Mouse (Mus musculus): ENCODE measurements at regions not wholly inside any gene's neighbourhood (a gene's known extent, or its start where the extent isn't known, plus 50 kb on each side); places are given as distances from the start of the nearest gene placed in this dataset.
"Not testable (repeated sequence)": the region's sequence is repeated elsewhere in the genome, so short reads cannot be mapped to it uniquely, and the experiment has no call there.

DNA sequence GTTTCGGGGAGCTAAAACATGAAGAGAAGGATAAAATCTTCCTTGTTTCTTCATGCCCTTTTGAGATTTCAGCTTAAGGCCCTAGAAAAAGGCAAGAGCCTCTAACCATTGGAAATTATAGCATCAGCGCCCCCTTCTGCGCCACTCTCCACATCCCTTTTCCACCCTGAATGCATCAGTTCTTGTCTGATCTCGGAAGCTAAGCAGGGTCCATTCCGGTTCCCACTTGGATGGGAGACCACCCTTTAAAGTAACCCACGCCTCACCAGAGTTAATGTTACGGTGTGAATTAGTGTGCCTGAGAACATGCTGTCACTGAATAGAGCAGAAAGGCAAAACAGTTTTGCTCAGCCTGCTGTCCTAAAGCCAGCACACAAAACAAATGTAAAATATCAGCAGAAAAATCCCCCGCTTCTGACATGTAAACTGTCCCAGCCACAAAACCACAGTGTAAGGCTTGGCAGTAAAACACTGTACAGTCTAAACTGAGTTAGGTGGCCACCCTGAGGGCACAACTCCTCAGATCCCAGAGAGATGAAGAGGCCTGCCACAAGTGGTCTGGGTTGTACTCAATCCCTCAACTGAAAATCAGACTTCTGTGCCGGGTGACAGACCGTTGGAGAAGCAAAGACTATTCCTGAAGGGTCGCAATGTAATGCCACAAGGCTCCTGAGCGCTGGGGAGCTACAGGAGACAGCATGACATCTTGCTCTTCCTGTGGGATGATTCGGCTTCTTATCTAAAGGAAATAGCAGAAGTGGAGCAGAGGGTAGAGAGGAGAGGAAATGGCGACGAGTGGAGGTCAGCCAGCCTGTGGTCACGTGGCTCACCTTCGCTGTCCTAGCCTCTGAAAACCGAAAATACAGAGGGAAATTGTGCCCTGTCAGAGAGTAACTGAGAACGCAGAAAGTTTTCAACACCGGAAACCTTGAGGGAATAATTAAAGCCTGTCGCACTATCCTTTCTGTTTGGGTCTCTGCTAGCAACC lies 176.2 kb downstream of the Kctd12 start:
- peak; percentile 18 for DNase-seq (ENCODE audit: low read depth, low spot score)

DNA sequence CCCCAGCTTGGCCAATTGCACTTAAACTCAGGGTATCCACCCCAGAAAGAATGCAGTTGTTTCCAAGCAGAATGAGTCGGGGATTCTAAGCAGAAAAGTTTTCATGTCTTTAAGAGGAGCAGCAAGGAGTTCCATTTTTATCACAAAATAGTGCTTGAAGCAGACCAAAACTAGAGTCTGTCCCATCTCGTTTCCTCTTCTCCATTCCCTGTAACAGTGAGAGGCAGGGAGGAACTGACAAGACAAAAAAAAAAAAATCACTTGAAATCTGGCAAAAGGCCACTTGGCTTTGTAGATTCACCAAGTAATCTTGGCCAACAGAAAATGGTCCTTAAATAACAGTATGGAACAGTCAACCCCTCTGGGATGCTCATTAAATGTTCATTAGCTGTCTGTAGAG lies 186.8 kb downstream of the Kctd12 start:
- no peak for DNase-seq (ENCODE audit: low read depth, low spot score)

DNA sequence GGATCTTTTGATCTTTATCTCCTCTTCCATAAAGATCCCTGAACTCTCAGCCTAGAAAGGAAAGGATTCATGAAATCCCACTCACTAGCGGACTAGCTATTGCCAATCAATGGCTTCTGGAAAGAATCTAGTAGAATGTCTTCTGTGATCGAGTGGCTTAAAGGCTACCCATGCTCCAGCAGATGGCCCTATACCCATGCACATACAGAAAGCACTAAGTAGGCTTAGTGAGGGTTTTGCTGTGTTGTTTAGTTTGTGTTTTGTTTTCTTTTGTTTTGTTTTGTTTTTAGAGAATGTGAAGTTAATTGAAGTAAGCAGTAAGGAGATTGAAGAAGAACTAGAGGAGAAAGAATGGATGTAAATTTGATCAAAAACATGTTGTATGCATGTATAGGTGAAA lies 187.5 kb downstream of the Kctd12 start:
- DNase-seq (ENCODE audit: low read depth, low spot score): no peak

DNA sequence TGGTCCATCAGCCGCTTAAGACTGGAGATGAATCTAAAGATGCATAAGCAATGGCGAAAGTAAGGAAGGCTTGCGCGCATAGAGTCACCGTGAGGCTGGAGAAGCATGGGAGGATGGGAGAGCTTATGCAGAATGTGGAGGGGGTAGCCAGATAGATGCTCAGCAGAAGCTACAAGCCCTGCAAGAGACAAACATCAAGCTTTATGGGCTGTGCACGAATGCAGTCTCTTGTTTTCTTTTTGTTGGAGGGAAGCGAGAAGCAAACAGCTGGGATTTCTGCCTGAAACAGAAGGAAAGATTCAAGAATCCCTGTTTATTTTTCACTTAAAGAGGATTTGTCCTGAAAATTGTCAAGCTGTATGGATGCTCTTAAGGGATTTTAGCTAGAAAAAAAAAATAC lies 188.7 kb downstream of the Kctd12 start:
- DNase-seq (ENCODE audit: low read depth, low spot score): no peak

DNA sequence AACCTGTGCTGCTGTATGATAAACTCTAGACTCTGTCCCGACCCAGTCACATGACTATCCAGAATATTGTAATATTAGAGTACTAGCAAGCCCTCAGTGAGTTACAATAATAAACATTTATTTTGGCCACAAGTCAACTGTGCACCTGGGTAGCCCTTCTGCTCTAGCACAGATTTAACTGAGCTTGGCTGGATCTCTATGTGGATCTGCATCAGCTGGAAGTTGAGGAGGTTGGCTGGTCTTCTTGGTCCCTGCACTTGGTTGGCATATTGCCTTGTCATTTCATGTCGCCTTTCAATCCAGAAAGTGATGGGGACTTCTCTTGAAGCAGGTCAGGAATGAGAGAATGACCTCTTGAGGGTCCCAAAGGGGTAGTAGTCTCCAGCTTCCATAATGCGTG lies 191.5 kb downstream of the Kctd12 start:
- no peak for DNase-seq (ENCODE audit: low read depth, low spot score)

DNA sequence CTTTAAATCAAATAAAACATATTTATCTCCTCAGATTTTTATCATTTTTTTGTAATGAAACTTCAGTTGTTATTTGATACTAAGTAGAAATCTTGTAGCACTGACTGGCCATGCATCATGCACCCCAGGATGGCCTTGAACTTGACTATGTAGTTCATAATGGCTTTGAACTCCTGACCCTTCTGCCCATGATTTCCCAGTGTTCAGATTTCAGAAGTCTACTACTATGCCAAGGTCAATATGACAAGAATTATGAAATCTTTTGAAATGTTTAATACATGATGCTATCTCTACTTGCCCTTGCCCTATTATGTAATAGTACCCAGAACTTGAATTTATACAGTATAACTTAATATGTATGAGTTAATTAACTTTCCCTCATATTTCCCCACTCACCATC lies 200.2 kb downstream of the Kctd12 start:
- DNase-seq (ENCODE audit: low read depth, low spot score): no peak

DNA sequence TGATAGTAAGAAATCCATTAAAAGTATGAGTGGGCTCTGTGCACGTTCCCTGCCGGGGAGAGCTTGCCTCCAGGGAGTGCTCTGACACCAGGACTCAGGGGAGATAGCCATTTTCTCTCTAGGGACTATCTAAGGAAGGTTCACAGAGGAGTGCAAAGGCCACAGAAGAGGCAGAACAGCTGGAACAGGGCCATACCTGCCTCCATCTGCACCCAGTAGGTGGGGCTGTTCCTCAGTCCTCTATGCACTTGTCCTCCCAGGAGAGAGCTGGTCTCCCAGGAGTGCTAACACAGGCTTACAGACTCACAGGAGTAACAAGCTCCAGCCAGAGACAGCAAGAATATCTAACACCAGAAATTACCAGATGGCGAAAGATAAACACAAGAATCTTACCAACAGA lies 212.7 kb downstream of the Kctd12 start:
- peak; percentile 6 for DNase-seq (ENCODE audit: low read depth, low spot score)

DNA sequence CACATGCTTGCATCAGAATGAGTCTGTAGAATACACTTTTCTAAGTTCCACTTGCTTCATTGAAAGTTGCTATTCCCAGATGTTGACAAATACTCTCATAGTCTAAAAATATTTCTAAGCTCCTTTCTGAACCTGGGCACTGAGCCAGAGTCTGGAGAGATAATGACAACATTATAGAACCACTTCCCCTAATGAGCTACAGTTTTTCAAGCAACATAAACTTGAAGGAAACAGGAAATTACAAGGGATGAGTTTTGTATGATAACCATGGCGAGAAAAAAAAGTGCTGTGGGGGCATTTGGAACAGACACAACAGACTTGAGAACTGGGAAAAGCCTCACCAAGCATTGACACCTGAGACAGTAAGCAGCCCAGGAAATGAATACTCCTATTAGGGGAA lies 233.8 kb downstream of the Kctd12 start:
- no peak for DNase-seq (ENCODE audit: low read depth, low spot score)

DNA sequence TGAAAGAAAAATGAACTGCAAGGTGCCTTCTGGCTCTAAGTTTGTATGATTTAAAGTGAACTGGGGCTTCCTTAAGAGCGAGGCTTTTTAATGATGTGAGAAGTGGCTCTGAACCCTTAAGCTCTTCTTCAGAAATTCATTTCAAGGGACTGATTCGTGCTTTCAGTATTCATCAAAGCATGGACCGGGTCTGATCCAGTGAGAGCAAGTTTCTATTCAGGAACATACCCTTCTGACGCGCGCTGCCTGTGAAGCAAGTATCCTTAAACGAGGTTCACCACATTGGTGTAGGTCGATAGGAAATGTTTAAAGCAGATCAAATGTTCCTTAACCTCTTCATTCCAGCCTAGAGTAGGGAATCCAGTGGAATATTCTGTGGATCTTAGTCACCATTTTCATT lies 240.1 kb downstream of the Kctd12 start:
- DNase-seq (ENCODE audit: low read depth, low spot score): no peak

DNA sequence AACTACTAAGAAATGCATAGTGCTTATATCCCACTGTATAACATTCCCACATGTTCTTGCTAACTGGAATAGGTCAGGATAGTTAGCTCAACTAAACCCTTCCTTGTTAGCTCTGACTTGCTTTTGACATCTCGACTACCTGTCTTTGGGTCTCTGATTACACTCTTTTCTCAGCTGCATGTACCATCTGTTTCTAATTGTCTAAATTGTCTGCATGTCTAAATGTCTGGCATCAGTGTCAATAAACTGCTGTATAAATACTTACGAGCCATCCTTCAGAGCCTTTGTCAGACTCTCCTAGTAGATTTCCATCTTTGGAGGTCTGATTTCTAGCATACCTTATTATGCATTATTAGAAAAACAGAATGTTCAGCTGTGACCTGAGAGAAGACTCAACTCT lies 245.8 kb downstream of the Kctd12 start:
- DNase-seq (ENCODE audit: low read depth, low spot score): no peak

DNA sequence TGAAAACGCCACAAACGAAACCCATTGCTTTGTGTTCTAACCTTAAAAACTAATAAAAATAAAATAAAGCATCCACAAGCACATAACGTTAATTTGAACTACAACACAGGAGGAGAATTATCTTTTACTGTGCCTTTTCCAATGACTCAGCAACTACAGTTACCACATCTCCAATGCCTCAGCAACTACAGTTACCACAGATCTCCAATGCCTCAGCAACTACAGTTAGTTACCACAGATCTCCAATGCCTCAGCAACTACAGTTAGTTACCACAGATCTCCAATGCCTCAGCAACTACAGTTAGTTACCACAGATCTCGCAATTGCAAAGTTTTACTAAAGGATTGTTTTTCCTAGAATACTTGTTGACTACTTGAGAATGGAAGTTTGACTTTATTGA lies 248.7 kb downstream of the Kctd12 start:
- DNase-seq (ENCODE audit: low read depth, low spot score): not testable (repeated sequence)

DNA sequence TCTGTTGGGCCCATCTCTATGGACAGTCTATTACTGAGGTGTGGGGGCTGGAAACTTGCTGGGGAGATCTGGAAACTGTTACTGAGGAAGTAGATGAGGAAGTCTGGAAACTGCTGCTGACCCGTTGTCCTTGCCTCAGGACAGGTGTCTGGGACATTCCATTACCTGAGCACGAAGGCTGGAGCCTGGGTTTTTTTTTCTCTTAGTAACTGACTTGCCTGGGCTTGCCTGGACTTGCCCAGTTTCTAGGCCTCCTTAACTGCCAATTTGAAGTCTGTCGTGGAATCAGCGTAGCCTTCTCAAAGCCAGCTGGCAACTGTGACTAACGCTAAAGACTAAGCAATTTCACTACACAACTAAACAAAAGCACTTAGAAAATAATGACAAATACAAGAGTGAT lies 250.7 kb downstream of the Kctd12 start:
- DNase-seq (ENCODE audit: low read depth, low spot score): peak; percentile 6

DNA sequence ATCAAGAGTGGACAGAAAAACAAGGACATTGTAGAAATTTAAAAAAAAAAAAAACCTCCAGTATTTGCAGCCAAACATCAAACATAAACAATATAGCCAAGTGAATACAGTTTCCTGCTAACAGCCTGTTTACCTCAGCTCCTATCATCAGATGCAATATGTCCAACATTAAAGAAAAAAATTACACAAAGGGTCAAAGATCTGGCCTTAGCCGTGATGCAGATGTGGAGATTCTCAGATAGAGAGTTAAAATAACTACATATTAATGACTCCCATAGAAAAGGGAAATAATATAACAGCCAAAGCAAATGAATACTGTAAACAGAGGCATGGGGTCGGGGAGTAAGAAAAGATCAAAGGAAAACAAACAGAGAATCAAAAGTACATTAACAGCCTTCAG lies 259.8 kb downstream of the Kctd12 start:
- no peak for DNase-seq (ENCODE audit: low read depth, low spot score)

DNA sequence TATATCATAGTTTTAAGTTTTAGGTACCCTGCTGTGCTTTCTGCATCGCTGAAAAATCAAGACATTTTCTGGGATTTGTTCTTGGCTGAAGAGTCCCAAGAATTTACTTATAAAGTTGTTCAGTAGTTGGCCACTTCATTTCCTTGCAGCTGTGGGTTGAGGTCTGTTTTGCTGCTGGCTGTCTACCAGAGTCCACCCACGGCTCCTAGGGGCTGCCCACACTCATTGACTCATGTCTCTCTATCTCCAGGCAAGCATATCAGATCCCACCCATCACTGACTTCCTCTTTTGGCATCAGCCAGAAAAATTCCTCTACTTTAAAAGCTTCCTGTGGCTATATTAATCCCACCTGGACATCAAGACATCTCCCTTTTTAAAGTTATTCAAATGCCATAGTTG lies 263.9 kb downstream of the Kctd12 start:
- no peak for DNase-seq (ENCODE audit: low read depth, low spot score)

DNA sequence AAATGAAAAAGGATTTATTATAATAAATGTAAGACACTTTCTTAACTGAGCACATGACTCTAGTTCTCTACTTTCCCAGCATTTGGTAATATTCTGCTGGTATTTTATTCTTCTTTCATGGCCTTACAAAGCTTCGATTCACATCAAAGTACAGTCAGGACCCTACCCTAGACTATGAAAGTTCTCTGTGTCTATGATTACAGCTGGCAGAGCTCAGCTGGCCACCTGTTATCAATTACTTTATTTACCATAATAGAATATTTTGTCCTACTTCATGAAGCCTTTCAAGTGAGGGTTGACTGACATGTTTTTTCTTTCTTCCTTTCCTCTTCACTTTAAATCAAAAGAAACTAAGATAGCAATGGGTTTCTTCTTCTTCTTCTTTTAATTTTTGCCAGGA lies 269.8 kb downstream of the Kctd12 start:
- DNase-seq (ENCODE audit: low read depth, low spot score): no peak

DNA sequence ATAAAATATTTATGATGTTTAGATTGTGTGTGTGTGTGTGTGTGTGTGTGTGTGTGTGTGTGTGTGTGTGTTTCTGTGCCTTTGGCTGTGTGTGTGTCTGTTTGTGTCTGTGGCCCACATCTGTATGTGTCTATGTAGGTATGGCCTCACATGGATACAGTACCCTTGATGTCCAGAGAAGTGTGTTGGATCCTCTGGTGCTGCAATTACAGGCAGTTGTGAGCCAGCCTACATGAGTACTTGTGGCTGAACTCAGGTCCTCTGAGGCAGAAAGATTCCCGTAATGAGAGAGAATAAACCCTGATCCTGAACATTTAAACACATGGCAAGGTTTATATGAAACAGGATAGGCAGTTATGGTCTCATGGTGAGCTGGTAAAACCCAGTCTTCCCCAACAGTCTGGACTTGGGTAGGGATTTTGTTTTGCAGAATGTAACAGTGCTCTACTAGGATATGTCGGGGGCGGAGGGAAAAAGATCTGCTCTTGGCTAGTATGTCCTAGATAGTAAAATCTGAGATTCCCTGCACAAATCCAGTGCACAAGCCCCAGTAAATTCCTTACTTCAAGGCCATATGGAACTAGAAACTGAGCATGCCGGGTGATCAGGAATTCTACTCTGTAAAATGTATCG lies 275.6 kb downstream of the Kctd12 start:
- no peak for DNase-seq (ENCODE audit: low read depth, low spot score)

DNA sequence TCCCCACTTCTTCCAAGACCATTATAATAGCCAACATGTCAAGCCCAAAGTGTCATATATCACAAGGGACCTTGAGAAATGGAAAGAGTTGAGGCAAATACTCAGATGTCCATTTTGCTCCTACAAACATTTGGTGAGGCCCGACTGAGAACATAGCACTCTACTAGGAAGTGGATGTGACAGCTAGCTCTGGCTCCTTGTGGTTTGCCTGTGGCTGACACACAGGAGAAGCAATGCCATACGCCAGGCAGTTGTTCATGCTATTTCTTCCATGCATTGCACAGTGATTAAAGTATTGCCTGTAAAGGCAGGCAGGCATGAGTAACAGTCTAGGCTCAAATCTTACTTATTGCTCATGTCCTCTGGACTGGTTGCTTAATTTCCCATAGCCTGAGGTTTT lies 281.3 kb downstream of the Kctd12 start:
- no peak for DNase-seq (ENCODE audit: low read depth, low spot score)

DNA sequence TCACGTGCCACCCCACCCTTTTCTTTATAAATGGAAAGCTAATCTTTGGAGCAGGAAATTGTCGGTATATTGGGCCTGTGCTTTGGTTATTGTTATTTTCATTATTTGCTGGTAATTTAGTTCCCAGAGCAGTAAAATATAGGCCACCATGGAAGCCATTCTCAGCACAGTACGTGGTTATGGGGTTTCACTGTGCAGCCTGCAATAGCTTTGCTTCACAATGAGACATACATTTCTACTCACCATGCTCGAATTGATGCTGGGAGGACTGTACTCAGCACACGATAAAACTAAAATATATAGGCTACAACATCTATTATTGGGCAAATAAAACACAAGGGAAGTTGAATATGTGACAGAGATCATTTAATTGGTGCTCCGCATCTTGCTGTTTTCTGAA lies 282.0 kb downstream of the Kctd12 start:
- DNase-seq (ENCODE audit: low read depth, low spot score): no peak

DNA sequence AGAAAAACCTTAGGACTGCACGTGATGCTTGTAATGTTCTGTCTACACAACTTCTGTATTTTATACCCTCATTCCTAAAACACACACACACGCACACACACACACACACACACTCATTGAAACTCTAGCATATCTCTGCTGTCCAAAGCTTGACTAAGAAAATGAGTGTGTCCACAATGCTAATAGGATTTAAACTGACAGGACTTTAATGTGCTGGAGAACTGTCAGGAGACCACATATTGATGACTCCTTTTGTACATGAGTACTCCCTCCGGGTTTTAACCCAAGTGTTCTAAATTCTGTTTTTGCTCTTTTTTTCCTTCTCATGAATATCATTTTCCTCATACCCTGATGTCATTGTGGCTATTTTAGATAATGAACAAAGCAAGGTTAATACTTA lies 283.4 kb downstream of the Kctd12 start:
- DNase-seq (ENCODE audit: low read depth, low spot score): no peak

DNA sequence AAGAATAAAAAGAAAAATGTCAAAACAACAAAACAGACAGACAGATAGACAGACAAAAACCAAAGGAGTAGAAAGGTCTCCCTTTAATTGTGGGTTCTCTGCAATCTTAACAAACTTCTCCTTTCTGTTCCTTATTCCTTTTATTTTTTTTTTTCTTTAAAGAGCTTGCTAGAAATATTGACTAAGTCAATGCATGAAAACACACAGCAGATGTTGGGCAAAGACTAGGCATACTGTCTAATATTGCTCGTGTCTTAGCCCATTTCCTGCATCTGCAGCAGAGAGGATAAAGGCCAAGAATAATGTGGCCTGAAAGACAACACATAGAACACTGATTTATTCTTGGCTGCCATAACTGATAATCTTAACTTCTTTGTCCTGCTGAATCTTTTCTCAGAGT lies 295.6 kb downstream of the Kctd12 start:
- no peak for DNase-seq (ENCODE audit: low read depth, low spot score)

DNA sequence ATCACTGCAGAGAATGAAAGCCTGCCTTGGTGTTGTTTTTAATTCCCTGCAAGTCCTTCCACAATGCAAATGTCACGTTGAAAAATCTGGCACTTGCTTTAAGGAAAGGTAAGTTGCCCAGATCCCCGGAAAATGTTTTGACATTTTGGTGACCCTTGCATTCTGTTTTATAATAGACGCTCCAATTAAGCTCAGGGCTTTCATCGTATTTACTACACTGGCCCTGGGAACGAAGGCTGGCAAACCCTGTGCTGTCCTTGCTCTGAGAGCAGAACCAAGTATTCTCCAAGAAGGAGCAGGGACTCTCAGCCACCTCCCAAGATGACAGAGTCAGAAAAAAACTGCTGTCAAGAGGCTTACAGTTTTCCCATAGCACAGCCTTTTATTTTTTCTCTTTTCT lies 305.9 kb downstream of the Kctd12 start:
- DNase-seq (ENCODE audit: low read depth, low spot score): no peak

DNA sequence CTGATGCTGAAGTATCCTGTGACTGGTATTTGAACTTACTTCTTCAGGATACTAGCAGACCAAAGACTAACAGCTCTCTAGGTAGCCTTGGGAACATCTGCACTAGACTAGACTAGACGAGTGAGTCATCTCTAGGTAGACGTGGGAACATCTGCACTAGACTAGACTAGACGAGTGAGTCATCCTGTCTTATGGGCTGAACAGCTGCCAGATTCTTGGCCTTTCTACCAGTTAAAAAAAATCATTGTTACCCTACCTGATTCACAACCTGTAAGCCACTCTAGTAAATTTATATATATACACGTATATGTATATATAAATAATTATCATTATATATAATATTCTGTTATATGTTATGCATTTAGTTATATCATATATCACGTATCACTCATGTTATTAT lies 307.8 kb downstream of the Kctd12 start:
- no peak for DNase-seq (ENCODE audit: low read depth, low spot score)

DNA sequence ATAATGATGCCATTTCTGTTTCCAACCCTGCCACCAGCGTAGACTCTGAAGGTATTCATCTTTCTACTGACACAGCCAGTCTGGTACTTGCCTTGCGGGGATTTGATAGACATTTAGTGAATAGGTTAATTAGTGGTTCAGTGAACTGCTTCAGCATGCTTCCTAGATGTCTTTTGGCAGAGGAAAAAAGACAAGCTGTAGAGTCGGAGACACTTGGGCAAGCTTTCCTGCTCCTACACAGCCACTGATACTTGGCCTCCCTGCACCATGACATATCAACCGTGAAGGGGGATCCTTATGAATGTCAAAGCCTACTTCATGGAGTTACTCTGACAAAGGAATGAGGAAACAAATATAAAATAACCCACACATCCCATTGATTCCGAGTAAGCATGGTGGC lies 308.7 kb downstream of the Kctd12 start:
- DNase-seq (ENCODE audit: low read depth, low spot score): no peak
